In genomic region chr16:93746957-93747356, GRCm38 (mm10) we compare ENCODE assay signal across 11 mouse cellular contexts. TPM values are rescaled to one million over a fixed set of nuclear protein-coding genes. Genes with fewer than 3 reads are reported as not detected.
DNase-seq lines count a peak whose midpoint lies in the region; ATAC-seq lines count a peak whose summit lies in the region.
"Had no signal": no experiment of that assay in that cellular context is flagged by ENCODE, and none has a peak within 500 bp of the region (broad histone marks: within the 10 kb centered on the region; RNA-seq: fewer than 3 reads in every experiment).

No protein-coding gene starts in this region.

- intact Hi-C loops in gastrocnemius, postnatal 36 days (cut with DNase I): no loop called here

- H3K4me1 ChIP-seq in kidney, embryonic 14.5 days (ENCODE audit: control insufficient read depth, insufficient read depth, low read length): no peaks in the 10 kb centered on the region
- H3K4me1 ChIP-seq: limb, embryonic 15.5 days had no signal

- no peaks in the 10 kb centered on the region for H3K27me3 ChIP-seq in kidney, embryonic 14.5 days (ENCODE audit: control insufficient read depth, insufficient read depth, low read length)
- H3K27me3 ChIP-seq: limb, embryonic 15.5 days had no signal

- DNase-seq in CD4-positive, CD25-positive, alpha-beta regulatory T cell, adult 2 months (ENCODE audit: low read depth, low spot score): peak; percentile 30
- peak; percentile 14 for DNase-seq in kidney, adult 9 months
- peak; percentile 12 for DNase-seq in T-cell, adult 2 months (ENCODE audit: low spot score)
- DNase-seq in naive thymus-derived CD4-positive, alpha-beta T cell, adult 2 months (ENCODE audit: low read depth): peak; percentile 15
- DNase-seq in gastrocnemius, adult 18-20 months (ENCODE audit: low spot score): no peak
- no peak for DNase-seq in gastrocnemius, postnatal 36 days
- DNase-seq: kidney, postnatal 14 days had no signal

- no peak overlapping the region for H3K4me2 ChIP-seq in kidney, embryonic 14.5 days (replicated peaks; ENCODE audit: low read depth, low read length)
- H3K4me2 ChIP-seq: limb, embryonic 15.5 days had no signal

- WGBS in kidney, embryonic 14.5 days: 88% methylated on average over 4 of the region's 4 CpGs

- H3K27ac ChIP-seq in kidney, embryonic 14.5 days (ENCODE audit: low read depth, low read length): no peak overlapping the region
- H3K27ac ChIP-seq: limb, embryonic 15.5 days had no signal

- no peaks in the 10 kb centered on the region for H3K9me3 ChIP-seq in kidney, embryonic 14.5 days (ENCODE audit: control insufficient read depth, low read length)
- H3K9me3 ChIP-seq: limb, embryonic 15.5 days had no signal

- no peak for ATAC-seq in CD4-positive, CD25-positive, alpha-beta regulatory T cell, adult 4 months
- ATAC-seq in kidney, embryonic 14.5 days (ENCODE audit: low FRiP score, low TSS enrichment): no peak

- H3K36me3 ChIP-seq in kidney, embryonic 14.5 days (ENCODE audit: control insufficient read depth, insufficient read depth, low read length): no peaks in the 10 kb centered on the region

- H3K4me3 ChIP-seq in kidney, embryonic 14.5 days (ENCODE audit: low read length): no peak overlapping the region
- H3K4me3 ChIP-seq: limb, embryonic 15.5 days; myocyte had no signal

- no peak overlapping the region for H3K9ac ChIP-seq in kidney, embryonic 14.5 days (ENCODE audit: low read depth, low read length)
- H3K9ac ChIP-seq: limb, embryonic 15.5 days had no signal

RNA-seq across cellular contexts. Expression of gene Dop1b, which starts 35.3 kb away (rescaled TPM):
- polyA plus RNA-seq in CD4-positive, CD25-positive, alpha-beta regulatory T cell, adult 4 months (2017; shearing (Covaris generic)): 10 to 100 TPM; 21.9 to 23.6 TPM
- 21.4 and 21.6 TPM in 2 replicates for polyA plus RNA-seq in kidney, embryonic 14.5 days (2014; fragmentation: Nextera tagmentation; extraction: Ambion mirVana)
- total RNA-seq in gastrocnemius, adult 18-20 months (2021): 10 to 100 TPM; 34.3 to 41.6 TPM
- total RNA-seq in gastrocnemius, postnatal 36 days (2021): 10 to 100 TPM; 36.7 to 38.3 TPM

Comparison
In these comparisons a context has a peak if more than half of its experiments do, and no peak if none do; other contexts are left out.
1. DNase-seq: peak in CD4-positive, CD25-positive, alpha-beta regulatory T cell, adult 2 months (single experiment), kidney, adult 9 months (single experiment), T-cell, adult 2 months (single experiment) and naive thymus-derived CD4-positive, alpha-beta T cell, adult 2 months (single experiment); none in gastrocnemius, adult 18-20 months (single experiment) and gastrocnemius, postnatal 36 days (0 of 2).